Mouse (Mus musculus): ENCODE results near the gene Wnt1. TPM values are rescaled to one million over a fixed set of nuclear protein-coding genes. Genes with fewer than 3 reads are reported as not detected.
A peak's percentile ranks its signal among the peaks of the same experiment; 100 is the strongest.

Wnt1 gene
- polyA plus RNA-seq, 1 experiment, result not detected

GRCm38 (mm10) chr15:98772511-98773211 is 17.0 kb upstream of the Wnt1 start:
- Histone ChIP-seq H3K27me3 (replicated peaks; ENCODE audit: control insufficient read depth, insufficient read depth, low read length) (peaks cover 4% of the 10 kb centered on the region), H3K4me3 (ENCODE audit: insufficient read depth, low read depth, low read length) (peak overlapping the region; percentile 41), H3K27ac (ENCODE audit: insufficient read depth, low read depth, low read length) (no peak overlapping the region), H3K4me1 (ENCODE audit: control insufficient read depth, insufficient read depth, low read length) (peaks cover 6% of the 10 kb centered on the region; the same call in 1 of the 2 replicates), H3K36me3 (ENCODE audit: control insufficient read depth, insufficient read depth, low read length) (no peaks in the 10 kb centered on the region)
- peak; percentile 23 for DNase-seq
- 9% methylated on average over 36 of the region's 36 CpGs for WGBS
- no peak for TF ChIP-seq CTCF (conservative IDR thresholded peaks at IDR 0.05; ENCODE audit: insufficient read depth, insufficient read length, low read depth, low read length)
- TF ChIP-seq POLR2A (IDR thresholded peaks at IDR 0.05; ENCODE audit: low read depth, low read length), result no peak

GRCm38 (mm10) chr15:98774096-98774495 is 15.6 kb upstream of the Wnt1 start:
- H3K4me1 ChIP-seq (ENCODE audit: control insufficient read depth, insufficient read depth, low read length), result peaks cover 6% of the 10 kb centered on the region; the same call in 1 of the 2 replicates
- H3K4me3 ChIP-seq (ENCODE audit: insufficient read depth, low read depth, low read length), result no peak overlapping the region
- no peak overlapping the region for H3K27ac ChIP-seq (ENCODE audit: insufficient read depth, low read depth, low read length)
- DNase-seq, result no peak
- 70% methylated on average over 15 of the region's 15 CpGs for WGBS
- TF ChIP-seq CTCF (conservative IDR thresholded peaks at IDR 0.05; ENCODE audit: insufficient read depth, insufficient read length, low read depth, low read length) (no peak), POLR2A (IDR thresholded peaks at IDR 0.05; ENCODE audit: low read depth, low read length) (no peak)
- no peaks in the 10 kb centered on the region for H3K36me3 ChIP-seq (ENCODE audit: control insufficient read depth, insufficient read depth, low read length)
- peaks cover 13% of the 10 kb centered on the region for H3K27me3 ChIP-seq (replicated peaks; ENCODE audit: control insufficient read depth, insufficient read depth, low read length)

GRCm38 (mm10) chr15:98775533-98775932 is 14.1 kb upstream of the Wnt1 start:
- Histone ChIP-seq H3K36me3 (ENCODE audit: control insufficient read depth, insufficient read depth, low read length) (no peaks in the 10 kb centered on the region), H3K4me1 (ENCODE audit: control insufficient read depth, insufficient read depth, low read length) (peaks cover 6% of the 10 kb centered on the region; the same call in 1 of the 2 replicates), H3K27ac (ENCODE audit: insufficient read depth, low read depth, low read length) (no peak overlapping the region), H3K27me3 (replicated peaks; ENCODE audit: control insufficient read depth, insufficient read depth, low read length) (peaks cover 13% of the 10 kb centered on the region), H3K4me3 (ENCODE audit: insufficient read depth, low read depth, low read length) (no peak overlapping the region)
- no peak for TF ChIP-seq POLR2A (IDR thresholded peaks at IDR 0.05; ENCODE audit: low read depth, low read length)
- TF ChIP-seq CTCF (conservative IDR thresholded peaks at IDR 0.05; ENCODE audit: insufficient read depth, insufficient read length, low read depth, low read length), result no peak
- DNase-seq, result no peak
- WGBS, result 25% methylated on average over 5 of the region's 5 CpGs

GRCm38 (mm10) chr15:98776280-98777004 is 13.2 kb upstream of the Wnt1 start:
- TF ChIP-seq CTCF (conservative IDR thresholded peaks at IDR 0.05; ENCODE audit: insufficient read depth, insufficient read length, low read depth, low read length) (no peak), POLR2A (IDR thresholded peaks at IDR 0.05; ENCODE audit: low read depth, low read length) (no peak)
- DNase-seq, result peak; percentile 21
- WGBS, result 5% methylated on average over 62 of the region's 62 CpGs
- Histone ChIP-seq H3K4me3 (ENCODE audit: insufficient read depth, low read depth, low read length) (peak overlapping the region; percentile 31), H3K36me3 (ENCODE audit: control insufficient read depth, insufficient read depth, low read length) (no peaks in the 10 kb centered on the region), H3K27me3 (replicated peaks; ENCODE audit: control insufficient read depth, insufficient read depth, low read length) (peaks cover 13% of the 10 kb centered on the region), H3K4me1 (ENCODE audit: control insufficient read depth, insufficient read depth, low read length) (peaks cover 6% of the 10 kb centered on the region; the same call in 1 of the 2 replicates), H3K27ac (ENCODE audit: insufficient read depth, low read depth, low read length) (no peak overlapping the region)

- Histone ChIP-seq H3K4me3 (ENCODE audit: insufficient read depth, low read depth, low read length) (no peak overlapping the region), H3K27me3 (replicated peaks; ENCODE audit: control insufficient read depth, insufficient read depth, low read length) (peaks cover 13% of the 10 kb centered on the region), H3K4me1 (ENCODE audit: control insufficient read depth, insufficient read depth, low read length) (peaks cover 6% of the 10 kb centered on the region; the same call in 1 of the 2 replicates), H3K36me3 (ENCODE audit: control insufficient read depth, insufficient read depth, low read length) (no peaks in the 10 kb centered on the region), H3K27ac (ENCODE audit: insufficient read depth, low read depth, low read length) (no peak overlapping the region)
- WGBS, result 18% methylated on average over 19 of the region's 19 CpGs
- no peak for TF ChIP-seq POLR2A (IDR thresholded peaks at IDR 0.05; ENCODE audit: low read depth, low read length)
- TF ChIP-seq CTCF (conservative IDR thresholded peaks at IDR 0.05; ENCODE audit: insufficient read depth, insufficient read length, low read depth, low read length), result no peak
- DNase-seq, result no peak
Measured at GRCm38 (mm10) chr15:98777005-98777616, 12.5 kb upstream of the Wnt1 start.

- no peak for TF ChIP-seq CTCF (conservative IDR thresholded peaks at IDR 0.05; ENCODE audit: insufficient read depth, insufficient read length, low read depth, low read length)
- TF ChIP-seq POLR2A (IDR thresholded peaks at IDR 0.05; ENCODE audit: low read depth, low read length), result no peak
- no peak within 1 kb of the TSS for H3K4me3 ChIP-seq (ENCODE audit: insufficient read depth, low read depth, low read length)
Measured at GRCm38 (mm10) chr15:98777762-98778161, 11.9 kb upstream of the Wnt1 start, which contains the start of gene Wnt10b. Gene Wnt10b, minus strand, starts transcription at chr15:98778150.

More at GRCm38 (mm10) chr15:98777762-98778161, 11.9 kb upstream of the Wnt1 start, which contains the start of gene Wnt10b:
- 1% methylated on average over 32 of the region's 33 CpGs for WGBS
- H3K27me3 ChIP-seq (replicated peaks; ENCODE audit: control insufficient read depth, insufficient read depth, low read length), result peaks cover 13% of the 10 kb centered on the region
- no peak within 1 kb of the TSS for H3K27ac ChIP-seq (ENCODE audit: insufficient read depth, low read depth, low read length)
- H3K4me1 ChIP-seq (ENCODE audit: control insufficient read depth, insufficient read depth, low read length), result peaks cover 5% of the 10 kb centered on the region; the same call in 1 of the 2 replicates
- H3K36me3 ChIP-seq (ENCODE audit: control insufficient read depth, insufficient read depth, low read length), result no peaks in the 10 kb centered on the region
- no peak for DNase-seq
